Mouse (Mus musculus) neural tube, embryonic 15.5 days (tissue): ENCODE results near the gene Aox3. TPM values are rescaled to one million over a fixed set of nuclear protein-coding genes. Genes with fewer than 3 reads are reported as not detected.

Source experiments
- ATAC-seq: fragments of 200-750 bp; cut with Nextera tagmentation; 2 replicates; pipeline ENCODE4 v1.8.0; 2017; ENCODE audit warnings: mild to moderate bottlenecking, moderate TSS enrichment, moderate library complexity; ENCODE audit not compliant: low FRiP score
- H3K27ac ChIP-seq: fragments of 300-500 bp; sonication (generic); replicated peaks from 2 replicates; pipeline ENCODE4 v1.5.1; 2015; ENCODE audit warnings: mild to moderate bottlenecking, inconsistent platforms
- H3K27me3 ChIP-seq: fragments of 300-500 bp; sonication (generic); replicated peaks from 2 replicates; pipeline ENCODE4 v1.6.1; 2015; ENCODE audit warnings: inconsistent platforms
- H3K36me3 ChIP-seq: fragments of 300-500 bp; sonication (generic); 2 replicates; pipeline ENCODE4 v1.6.1; 2015; ENCODE audit warnings: inconsistent platforms
- H3K4me1 ChIP-seq: fragments of 300-500 bp; sonication (generic); 2 replicates; pipeline ENCODE4 v1.6.1; 2015; ENCODE audit warnings: inconsistent platforms
- H3K4me2 ChIP-seq: fragments of 300-500 bp; sonication (generic); 2 replicates; pipeline ENCODE4 v1.6.1; 2015; ENCODE audit warnings: inconsistent platforms, mild to moderate bottlenecking, moderate library complexity
- H3K4me3 ChIP-seq: fragments of 300-500 bp; sonication (generic); replicated peaks from 2 replicates; pipeline ENCODE4 v1.5.1; 2015; ENCODE audit warnings: mild to moderate bottlenecking, inconsistent platforms
- H3K9ac ChIP-seq: fragments of 300-500 bp; sonication (generic); replicated peaks from 2 replicates; pipeline ENCODE4 v1.6.1; 2015; ENCODE audit warnings: mild to moderate bottlenecking, inconsistent platforms
- H3K9me3 ChIP-seq: fragments of 300-500 bp; sonication (generic); replicated peaks from 2 replicates; pipeline ENCODE4 v1.6.1; 2016; ENCODE audit warnings: inconsistent platforms
- WGBS: fragments of 180-500 bp; shearing (Covaris S2); methylation state at CpG from one replicate; pipeline ENCODE4 v1.1.7; 2015; ENCODE audit warnings: mixed read lengths; 5-methylcytosine and 5-hydroxymethylcytosine counted together
- polyA plus RNA-seq: library from polyadenylated mRNA; unstranded; fragments of >200 nt; fragmentation: Nextera tagmentation; extraction: Ambion mirVana; gene quantifications from 2 replicates; pipeline ENCODE4 v1.2.1, GENCODE M21; 2015

Gene Aox3
- polyA plus RNA-seq, 1 experiment from 2014 or later, result 0.51 TPM

- no peak overlapping the region for H3K4me3 ChIP-seq
- H3K9me3 ChIP-seq, result no peaks in the 10 kb centered on the region
- peaks cover 5% of the 10 kb centered on the region; the same call in 1 of the 2 replicates for H3K4me1 ChIP-seq
- 74% methylated on average over 6 of the region's 6 CpGs for WGBS
- no peaks in the 10 kb centered on the region for H3K27me3 ChIP-seq
- H3K9ac ChIP-seq, result no peak overlapping the region
- no peak overlapping the region for H3K27ac ChIP-seq
- ATAC-seq, result no peak
- H3K4me2 ChIP-seq, result no peak overlapping the region
- H3K36me3 ChIP-seq, result no peaks in the 10 kb centered on the region
These were observed 34.8 kb downstream of the Aox3 start for GRCm38 (mm10) chr1:58147776-58148175.

- ATAC-seq, result no peak
- Histone ChIP-seq H3K9me3 (no peaks in the 10 kb centered on the region), H3K4me2 (no peak overlapping the region), H3K27me3 (no peaks in the 10 kb centered on the region), H3K4me1 (no peaks in the 10 kb centered on the region), H3K9ac (no peak overlapping the region), H3K36me3 (no peaks in the 10 kb centered on the region), H3K4me3 (no peak overlapping the region), H3K27ac (no peak overlapping the region)
- WGBS, result 86% methylated on average over 8 of the region's 8 CpGs
These were observed 39.3 kb downstream of the Aox3 start for GRCm38 (mm10) chr1:58152247-58152646.

GRCm38 (mm10) chr1:58156747-58157146 is 43.8 kb downstream of the Aox3 start:
- 51% methylated on average over 5 of the region's 5 CpGs for WGBS
- Histone ChIP-seq H3K4me3 (no peak overlapping the region), H3K9me3 (no peaks in the 10 kb centered on the region), H3K4me2 (no peak overlapping the region), H3K36me3 (no peaks in the 10 kb centered on the region), H3K27me3 (no peaks in the 10 kb centered on the region), H3K4me1 (no peaks in the 10 kb centered on the region), H3K27ac (0 out of 2 replicates have a peak overlapping the region, but pooled peaks have one; percentile 10), H3K9ac (no peak overlapping the region)
- ATAC-seq, result peak; percentile 83

GRCm38 (mm10) chr1:58169893-58170292 is 57.0 kb downstream of the Aox3 start:
- no peak overlapping the region for H3K4me2 ChIP-seq
- WGBS, result 78% methylated on average over 6 of the region's 6 CpGs
- ATAC-seq, result no peak
- H3K4me1 ChIP-seq, result no peaks in the 10 kb centered on the region
- no peaks in the 10 kb centered on the region for H3K27me3 ChIP-seq
- no peak overlapping the region for H3K4me3 ChIP-seq
- H3K27ac ChIP-seq, result no peak overlapping the region
- no peak overlapping the region for H3K9ac ChIP-seq
- H3K36me3 ChIP-seq, result no peaks in the 10 kb centered on the region
- no peaks in the 10 kb centered on the region for H3K9me3 ChIP-seq

GRCm38 (mm10) chr1:58188514-58189175 is 75.7 kb downstream of the Aox3 start:
- H3K9ac ChIP-seq, result no peak overlapping the region
- H3K4me3 ChIP-seq, result no peak overlapping the region
- no peaks in the 10 kb centered on the region for H3K27me3 ChIP-seq
- no peaks in the 10 kb centered on the region for H3K36me3 ChIP-seq
- H3K4me2 ChIP-seq, result no peak overlapping the region
- H3K27ac ChIP-seq, result no peak overlapping the region
- ATAC-seq, result no peak
- 53% methylated on average over 5 of the region's 5 CpGs for WGBS
- no peaks in the 10 kb centered on the region for H3K4me1 ChIP-seq
- H3K9me3 ChIP-seq, result no peaks in the 10 kb centered on the region

- Histone ChIP-seq H3K4me3 (no peak overlapping the region), H3K9ac (no peak overlapping the region), H3K27me3 (no peaks in the 10 kb centered on the region), H3K27ac (no peak overlapping the region), H3K36me3 (no peaks in the 10 kb centered on the region), H3K9me3 (no peaks in the 10 kb centered on the region), H3K4me2 (no peak overlapping the region), H3K4me1 (0 out of 2 replicates have a peak, but pooled peaks cover 6% of the 10 kb centered on the region)
- WGBS, result 71% methylated on average over 12 of the region's 12 CpGs
- no peak for ATAC-seq
These were observed 81.4 kb downstream of the Aox3 start for GRCm38 (mm10) chr1:58194317-58194716.

- Histone ChIP-seq H3K4me1 (0 out of 2 replicates have a peak, but pooled peaks cover 6% of the 10 kb centered on the region), H3K27ac (no peak overlapping the region), H3K9ac (no peak overlapping the region), H3K9me3 (no peaks in the 10 kb centered on the region), H3K4me3 (no peak overlapping the region), H3K27me3 (no peaks in the 10 kb centered on the region), H3K36me3 (no peaks in the 10 kb centered on the region), H3K4me2 (no peak overlapping the region)
- ATAC-seq, result no peak
- 76% methylated on average over 3 of the region's 3 CpGs for WGBS
These were observed 82.1 kb downstream of the Aox3 start for GRCm38 (mm10) chr1:58194988-58195387.

- H3K4me1 ChIP-seq, result 0 out of 2 replicates have a peak, but pooled peaks cover 6% of the 10 kb centered on the region
- no peaks in the 10 kb centered on the region for H3K9me3 ChIP-seq
- H3K27ac ChIP-seq, result no peak overlapping the region
- no peaks in the 10 kb centered on the region for H3K36me3 ChIP-seq
- H3K27me3 ChIP-seq, result no peaks in the 10 kb centered on the region
- no peak for ATAC-seq
- no peak overlapping the region for H3K4me3 ChIP-seq
- H3K9ac ChIP-seq, result no peak overlapping the region
- H3K4me2 ChIP-seq, result peak overlapping the region; percentile 26; the same call in 1 of the 2 replicates
- 20% methylated on average over 10 of the region's 10 CpGs for WGBS
These were observed 82.6 kb downstream of the Aox3 start for GRCm38 (mm10) chr1:58195541-58195940.

GRCm38 (mm10) chr1:58197023-58197422 is 84.1 kb downstream of the Aox3 start:
- Histone ChIP-seq H3K27ac (no peak overlapping the region), H3K36me3 (no peaks in the 10 kb centered on the region), H3K4me2 (no peak overlapping the region), H3K9me3 (no peaks in the 10 kb centered on the region), H3K4me3 (no peak overlapping the region), H3K27me3 (no peaks in the 10 kb centered on the region), H3K4me1 (0 out of 2 replicates have a peak, but pooled peaks cover 6% of the 10 kb centered on the region), H3K9ac (no peak overlapping the region)
- ATAC-seq, result peak; percentile 72; the same call in 1 of the 2 replicates
- WGBS, result 32% methylated on average over 9 of the region's 9 CpGs

GRCm38 (mm10) chr1:58198386-58198785 is 85.5 kb downstream of the Aox3 start:
- Histone ChIP-seq H3K27ac (no peak overlapping the region), H3K9ac (no peak overlapping the region), H3K4me2 (no peak overlapping the region), H3K36me3 (no peaks in the 10 kb centered on the region), H3K9me3 (no peaks in the 10 kb centered on the region), H3K4me1 (0 out of 2 replicates have a peak, but pooled peaks cover 6% of the 10 kb centered on the region), H3K4me3 (no peak overlapping the region), H3K27me3 (no peaks in the 10 kb centered on the region)
- WGBS, result 82% methylated on average over 4 of the region's 4 CpGs
- no peak for ATAC-seq

- no peaks in the 10 kb centered on the region for H3K27me3 ChIP-seq
- H3K9ac ChIP-seq, result no peak within 1 kb of the TSS
- no peaks in the 10 kb centered on the region for H3K36me3 ChIP-seq
- peak within 1 kb of the TSS; percentile 40 for H3K4me2 ChIP-seq
- no peak within 1 kb of the TSS for H3K4me3 ChIP-seq
- ATAC-seq, result peak; percentile 66; the same call in 1 of the 2 replicates
- 55% methylated on average over 17 of the region's 17 CpGs for WGBS
- peaks cover 4% of the 10 kb centered on the region; the same call in 1 of the 2 replicates for H3K4me1 ChIP-seq
- no peaks in the 10 kb centered on the region for H3K9me3 ChIP-seq
- peak within 1 kb of the TSS; percentile 18; the same call in 1 of the 2 replicates for H3K27ac ChIP-seq
These were observed 97.3 kb downstream of the Aox3 start, which contains the start of gene Aox4 for GRCm38 (mm10) chr1:58210203-58210602. Gene Aox4 (plus strand): TSS chr1:58210397.

GRCm38 (mm10) chr1:58212805-58213204 is 99.9 kb downstream of the Aox3 start:
- no peak overlapping the region for H3K27ac ChIP-seq
- no peaks in the 10 kb centered on the region for H3K27me3 ChIP-seq
- H3K9me3 ChIP-seq, result no peaks in the 10 kb centered on the region
- no peaks in the 10 kb centered on the region for H3K36me3 ChIP-seq
- no peak overlapping the region for H3K4me3 ChIP-seq
- WGBS, result 78% methylated on average over 7 of the region's 7 CpGs
- H3K4me1 ChIP-seq, result peaks cover 4% of the 10 kb centered on the region; the same call in 1 of the 2 replicates
- H3K9ac ChIP-seq, result no peak overlapping the region
- H3K4me2 ChIP-seq, result no peak overlapping the region
- ATAC-seq, result no peak
